Mouse (Mus musculus): ENCODE data around the gene Sp9. TPM values are rescaled to one million over a fixed set of nuclear protein-coding genes. Genes with fewer than 3 reads are reported as not detected.

Sp9 gene
- polyA plus RNA-seq, 1 experiment from 2014 or later: 0.35 TPM

GRCm38 (mm10) chr2:73314311-73314710 is 42.6 kb downstream of the Sp9 start:
- Histone ChIP-seq H3K27me3 (replicated peaks; ENCODE audit: control insufficient read depth, insufficient read depth, low read length) (no peaks in the 10 kb centered on the region), H3K36me3 (ENCODE audit: control insufficient read depth, insufficient read depth, low read length) (peaks cover 7% of the 10 kb centered on the region; the same call in 1 of the 2 replicates), H3K9ac (ENCODE audit: low read depth, low read length) (no peak overlapping the region), H3K9me3 (ENCODE audit: control insufficient read depth, low read length) (no peaks in the 10 kb centered on the region), H3K4me1 (ENCODE audit: control insufficient read depth, insufficient read depth, low read depth, low read length) (peaks cover 12% of the 10 kb centered on the region), H3K4me3 (ENCODE audit: low read length) (no peak overlapping the region), H3K27ac (ENCODE audit: low read depth, low read length) (no peak overlapping the region), H3K4me2 (ENCODE audit: low read length) (no peak overlapping the region)
- no peak for ATAC-seq
- WGBS: 92% methylated on average over 3 of the region's 3 CpGs

- H3K4me2 ChIP-seq (ENCODE audit: low read length): no peak overlapping the region
- peaks cover 3% of the 10 kb centered on the region for H3K4me1 ChIP-seq (ENCODE audit: control insufficient read depth, insufficient read depth, low read depth, low read length)
- no peaks in the 10 kb centered on the region for H3K9me3 ChIP-seq (ENCODE audit: control insufficient read depth, low read length)
- no peak overlapping the region for H3K9ac ChIP-seq (ENCODE audit: low read depth, low read length)
- H3K36me3 ChIP-seq (ENCODE audit: control insufficient read depth, insufficient read depth, low read length): no peaks in the 10 kb centered on the region
- 91% methylated on average over 9 of the region's 9 CpGs for WGBS
- no peak for ATAC-seq
- no peak overlapping the region for H3K27ac ChIP-seq (ENCODE audit: low read depth, low read length)
- no peaks in the 10 kb centered on the region for H3K27me3 ChIP-seq (replicated peaks; ENCODE audit: control insufficient read depth, insufficient read depth, low read length)
- no peak overlapping the region for H3K4me3 ChIP-seq (ENCODE audit: low read length)
Measured at GRCm38 (mm10) chr2:73317426-73317825, 45.7 kb downstream of the Sp9 start.

- H3K9ac ChIP-seq (ENCODE audit: low read depth, low read length): no peak overlapping the region
- no peak for ATAC-seq
- H3K4me3 ChIP-seq (ENCODE audit: low read length): no peak overlapping the region
- no peaks in the 10 kb centered on the region for H3K9me3 ChIP-seq (ENCODE audit: control insufficient read depth, low read length)
- no peak overlapping the region for H3K27ac ChIP-seq (ENCODE audit: low read depth, low read length)
- no peaks in the 10 kb centered on the region for H3K36me3 ChIP-seq (ENCODE audit: control insufficient read depth, insufficient read depth, low read length)
- 90% methylated on average over 5 of the region's 5 CpGs for WGBS
- no peaks in the 10 kb centered on the region for H3K27me3 ChIP-seq (replicated peaks; ENCODE audit: control insufficient read depth, insufficient read depth, low read length)
- no peak overlapping the region for H3K4me2 ChIP-seq (ENCODE audit: low read length)
- H3K4me1 ChIP-seq (ENCODE audit: control insufficient read depth, insufficient read depth, low read depth, low read length): no peaks in the 10 kb centered on the region
Measured at GRCm38 (mm10) chr2:73319218-73319617, 47.5 kb downstream of the Sp9 start.

- H3K36me3 ChIP-seq (ENCODE audit: control insufficient read depth, insufficient read depth, low read length): no peaks in the 10 kb centered on the region
- H3K27me3 ChIP-seq (replicated peaks; ENCODE audit: control insufficient read depth, insufficient read depth, low read length): no peaks in the 10 kb centered on the region
- H3K4me1 ChIP-seq (ENCODE audit: control insufficient read depth, insufficient read depth, low read depth, low read length): no peaks in the 10 kb centered on the region
- no peak for ATAC-seq
- 65% methylated on average over 12 of the region's 12 CpGs for WGBS
- no peak overlapping the region for H3K4me2 ChIP-seq (ENCODE audit: low read length)
- no peak overlapping the region for H3K9ac ChIP-seq (ENCODE audit: low read depth, low read length)
- H3K4me3 ChIP-seq (ENCODE audit: low read length): no peak overlapping the region
- no peak overlapping the region for H3K27ac ChIP-seq (ENCODE audit: low read depth, low read length)
- H3K9me3 ChIP-seq (ENCODE audit: control insufficient read depth, low read length): no peaks in the 10 kb centered on the region
Measured at GRCm38 (mm10) chr2:73322991-73323390, 51.3 kb downstream of the Sp9 start.

GRCm38 (mm10) chr2:73325871-73326270 is 54.1 kb downstream of the Sp9 start:
- Histone ChIP-seq H3K27ac (ENCODE audit: low read depth, low read length) (no peak overlapping the region), H3K27me3 (replicated peaks; ENCODE audit: control insufficient read depth, insufficient read depth, low read length) (no peaks in the 10 kb centered on the region), H3K4me1 (ENCODE audit: control insufficient read depth, insufficient read depth, low read depth, low read length) (no peaks in the 10 kb centered on the region), H3K36me3 (ENCODE audit: control insufficient read depth, insufficient read depth, low read length) (no peaks in the 10 kb centered on the region), H3K4me3 (ENCODE audit: low read length) (no peak overlapping the region), H3K4me2 (ENCODE audit: low read length) (no peak overlapping the region), H3K9ac (ENCODE audit: low read depth, low read length) (no peak overlapping the region), H3K9me3 (ENCODE audit: control insufficient read depth, low read length) (no peaks in the 10 kb centered on the region)
- 72% methylated on average over 5 of the region's 5 CpGs for WGBS
- no peak for ATAC-seq

Other genes with a start within 250 kb of the Sp9 start
- gene Ola1, start 53.0 kb upstream of the Sp9 start, polyA plus RNA-seq (2015; fragmentation: Nextera tagmentation; extraction: Ambion mirVana): 97.0 and 110 TPM in 2 replicates
- gene Scrn3, start 40.7 kb downstream of the Sp9 start, polyA plus RNA-seq (2015; fragmentation: Nextera tagmentation; extraction: Ambion mirVana): 8.2 and 8.4 TPM in 2 replicates
- 20.9 and 23.8 TPM in 2 replicates for gene Cir1, start 40.8 kb downstream of the Sp9 start, polyA plus RNA-seq (2015; fragmentation: Nextera tagmentation; extraction: Ambion mirVana)
- 12.8 and 14.6 TPM in 2 replicates for gene Gpr155, start 114.6 kb downstream of the Sp9 start, polyA plus RNA-seq (2015; fragmentation: Nextera tagmentation; extraction: Ambion mirVana)

Data from hindbrain, embryonic 16.5 days (tissue).